Mouse (Mus musculus) megakaryocyte, adult 5-6 weeks (primary cell): ENCODE data around the gene Tle1. TPM values are rescaled to one million over a fixed set of nuclear protein-coding genes. Genes with fewer than 3 reads are reported as not detected.

Source experiments
- ATAC-seq: 2 replicates; pipeline ENCODE4 v1.8.0; 2016; ENCODE audit warnings: mild to moderate bottlenecking, inconsistent platforms; ENCODE audit not compliant: poor library complexity, severe bottlenecking
- total RNA-seq, 2 experiments: library from RNA; stranded (forward) in 1 of 2; stranded (reverse) in 1 of 2; fragments of 153-499, 151-499 nt in 1 of 2; fragments of 221-1000, 200-1000 nt in 1 of 2; gene quantifications; 2 replicates each; pipeline versions ENCODE4 v1.2.3 to v1.2.4; 2015 to 2017

The Tle1 gene
- total RNA-seq (2015) (14.9 and 16.0 TPM in 2 replicates), total RNA-seq (2017) (15.9 and 28.9 TPM in 2 replicates)

- peak; percentile 77 for ATAC-seq
Observed at GRCm38 (mm10) chr4:72200559-72201409, at the start of gene Tle1. Gene Tle1 (minus strand): TSS chr4:72200919.

DNA sequence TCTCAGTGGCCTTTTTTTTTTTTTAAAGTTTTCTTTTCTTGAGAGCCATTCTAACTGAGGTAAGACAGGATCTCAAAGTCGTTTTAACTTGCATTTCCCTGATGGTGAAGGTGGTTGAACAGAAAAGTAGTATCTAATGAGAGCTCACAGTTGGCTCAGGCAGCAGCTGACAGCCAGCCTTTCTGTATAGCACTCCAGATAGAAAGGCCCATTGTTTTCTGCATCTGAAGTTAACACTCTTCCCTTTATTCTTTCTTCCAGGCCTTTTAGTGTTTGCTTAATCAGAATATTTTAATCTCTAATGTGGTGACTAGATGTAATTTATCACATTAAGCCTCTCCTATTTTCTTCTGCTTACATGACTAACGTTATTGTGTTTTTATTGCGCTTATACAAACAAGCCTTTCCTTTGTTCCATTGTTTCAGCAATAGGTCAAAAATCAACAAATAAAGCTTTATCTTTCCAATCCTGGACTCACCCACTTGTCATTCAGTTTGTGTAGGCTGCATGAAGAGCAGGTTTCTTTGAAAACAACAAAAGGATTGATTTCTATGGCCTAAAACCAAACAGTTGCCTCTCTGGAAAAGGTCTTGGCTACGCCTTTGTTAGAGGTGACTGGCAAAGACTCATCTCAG, 33.0 kb upstream of the Tle1 start:
- ATAC-seq: no peak

- ATAC-seq: peak; percentile 52
Observed at GRCm38 (mm10) chr4:72232206-72232605, 31.5 kb upstream of the Tle1 start.

DNA sequence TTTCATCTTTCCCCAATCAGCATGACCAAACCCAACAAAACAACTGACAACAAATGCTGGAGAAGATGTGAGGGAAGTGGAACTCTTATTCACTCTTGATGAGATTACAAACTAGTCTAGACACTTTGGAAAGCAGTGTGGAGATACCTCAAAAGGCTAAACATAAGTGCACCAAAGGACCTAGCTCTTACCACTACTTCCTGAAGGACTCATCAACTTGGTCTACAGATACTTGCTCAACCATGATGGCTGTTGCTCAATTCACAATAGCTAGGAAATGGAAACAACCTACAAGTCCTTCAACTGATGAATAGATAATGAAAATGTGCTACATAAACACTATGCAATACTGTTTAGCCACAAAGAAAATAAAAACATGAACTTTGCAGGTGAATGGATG, 30.1 kb upstream of the Tle1 start:
- peak; percentile 91 for ATAC-seq

DNA sequence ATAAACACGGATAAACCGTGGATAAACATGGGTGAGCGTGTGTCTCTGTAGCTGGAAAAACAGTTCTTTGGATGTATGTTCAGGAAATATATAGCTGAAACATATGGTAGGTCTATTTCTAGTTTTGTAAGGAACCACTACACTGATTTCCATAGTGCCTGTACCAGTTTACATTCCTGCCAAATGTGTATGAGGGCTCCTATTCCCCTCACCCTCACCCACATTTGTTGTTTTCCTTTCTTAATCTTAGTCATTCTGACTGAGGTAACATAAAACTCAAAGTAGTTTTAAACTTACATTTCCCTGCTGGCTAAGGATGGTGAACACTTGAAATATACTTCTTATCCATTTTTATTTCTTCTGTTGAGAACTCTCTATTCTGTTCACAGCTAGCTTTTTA, 20.9 kb upstream of the Tle1 start:
- ATAC-seq: no peak

- ATAC-seq: no peak
Observed at GRCm38 (mm10) chr4:72204420-72205045, 3.8 kb upstream of the Tle1 start.

DNA sequence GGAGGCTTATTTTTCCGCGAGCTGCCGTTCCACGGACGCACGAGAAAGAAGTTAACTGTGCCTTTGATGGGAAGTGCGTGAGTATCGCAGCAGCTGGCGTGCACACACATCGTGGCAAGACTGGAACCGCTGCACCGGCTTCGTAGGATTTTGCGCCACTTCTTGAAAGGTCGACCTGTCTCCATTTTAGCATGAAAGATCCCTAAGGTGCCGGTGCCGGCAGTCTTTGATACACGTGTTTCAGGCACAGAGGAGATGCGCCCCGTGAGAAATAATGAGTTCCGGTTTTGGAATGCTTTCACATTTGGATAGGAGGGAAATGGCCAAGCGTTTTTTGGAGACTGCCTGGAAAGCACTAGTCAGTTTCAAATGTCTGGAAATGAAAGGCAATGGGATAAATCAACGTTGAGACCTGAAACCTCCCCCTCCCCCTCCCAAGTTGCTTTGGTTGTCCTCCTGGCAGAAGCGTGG, 837 bp upstream of the Tle1 start:
- ATAC-seq: peak; percentile 2

DNA sequence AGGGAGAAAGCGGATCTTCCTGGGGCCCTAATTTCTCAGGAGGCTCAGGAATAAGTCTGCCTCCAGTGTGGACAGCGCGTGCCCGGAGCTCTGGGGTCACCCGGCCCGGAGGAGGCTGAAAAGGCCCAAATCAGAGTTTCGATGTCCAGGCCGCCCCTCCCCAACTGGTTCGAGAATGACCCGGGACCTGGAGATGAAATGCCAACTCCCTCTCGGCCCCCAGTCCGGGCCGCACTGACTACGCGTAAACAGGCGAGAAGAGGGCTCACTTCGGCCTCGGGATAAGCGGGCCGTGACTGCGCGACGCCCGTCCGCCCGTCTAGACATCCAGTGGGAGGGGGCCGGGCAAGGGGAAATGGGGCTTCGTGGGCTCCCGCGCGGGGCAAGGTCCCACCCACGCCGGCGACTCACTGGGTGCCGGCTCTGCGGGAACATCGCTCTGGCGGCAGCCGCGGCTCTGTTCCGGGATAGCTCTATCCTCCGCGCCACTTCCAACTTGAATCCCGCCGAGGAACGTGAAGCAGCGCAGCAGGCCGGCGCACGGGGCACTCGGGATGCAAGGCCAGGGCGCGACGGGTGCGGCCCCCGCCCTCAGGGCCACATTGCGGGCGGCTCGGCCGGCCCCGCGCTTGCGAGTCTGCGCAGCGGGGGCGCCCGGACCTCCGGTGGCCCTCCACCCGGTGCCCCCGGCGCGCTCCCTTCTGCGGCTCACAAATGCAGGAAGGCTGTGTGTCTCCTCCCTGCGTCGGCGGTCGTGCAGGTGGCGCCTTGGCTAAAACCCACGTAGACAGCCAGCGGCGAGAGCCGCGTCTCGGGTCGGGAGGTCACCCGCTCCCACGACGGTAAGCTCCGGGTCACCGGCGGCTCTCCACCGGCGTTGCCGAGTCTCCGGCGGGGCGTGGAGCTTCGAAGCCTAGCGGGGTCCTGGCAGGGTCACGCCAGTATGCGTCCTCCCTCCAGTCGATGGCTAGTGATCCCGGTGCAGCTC, 854 bp downstream of the Tle1 start:
- ATAC-seq: no peak

DNA sequence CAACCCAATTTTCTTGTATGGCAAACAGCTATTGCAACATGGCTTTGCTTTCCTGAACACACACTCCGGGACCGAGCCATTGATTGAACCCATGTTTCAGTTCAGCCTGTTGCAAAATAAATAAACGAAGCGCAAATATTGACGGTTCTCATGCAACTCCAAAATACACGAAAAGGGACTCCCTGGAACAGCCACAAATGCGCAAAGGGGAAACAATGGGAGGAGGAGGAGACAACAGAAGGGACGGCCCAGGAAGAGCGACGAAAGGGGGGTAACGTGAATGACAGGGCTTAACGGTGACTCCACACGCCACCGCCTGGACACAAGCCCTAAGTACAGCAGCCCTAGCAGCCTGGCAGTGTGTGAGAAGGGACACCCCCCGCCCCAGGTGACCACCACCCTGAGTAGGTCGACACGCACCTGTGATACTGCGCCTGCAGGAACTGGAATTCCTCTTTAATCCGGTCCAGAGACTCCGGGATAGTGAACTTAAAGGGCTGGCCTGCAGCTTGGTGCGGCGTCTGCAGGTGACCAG, 1.8 kb downstream of the Tle1 start:
- ATAC-seq: peak; percentile 58

GRCm38 (mm10) chr4:72197888-72198605, 2.7 kb downstream of the Tle1 start:
- ATAC-seq: no peak

DNA sequence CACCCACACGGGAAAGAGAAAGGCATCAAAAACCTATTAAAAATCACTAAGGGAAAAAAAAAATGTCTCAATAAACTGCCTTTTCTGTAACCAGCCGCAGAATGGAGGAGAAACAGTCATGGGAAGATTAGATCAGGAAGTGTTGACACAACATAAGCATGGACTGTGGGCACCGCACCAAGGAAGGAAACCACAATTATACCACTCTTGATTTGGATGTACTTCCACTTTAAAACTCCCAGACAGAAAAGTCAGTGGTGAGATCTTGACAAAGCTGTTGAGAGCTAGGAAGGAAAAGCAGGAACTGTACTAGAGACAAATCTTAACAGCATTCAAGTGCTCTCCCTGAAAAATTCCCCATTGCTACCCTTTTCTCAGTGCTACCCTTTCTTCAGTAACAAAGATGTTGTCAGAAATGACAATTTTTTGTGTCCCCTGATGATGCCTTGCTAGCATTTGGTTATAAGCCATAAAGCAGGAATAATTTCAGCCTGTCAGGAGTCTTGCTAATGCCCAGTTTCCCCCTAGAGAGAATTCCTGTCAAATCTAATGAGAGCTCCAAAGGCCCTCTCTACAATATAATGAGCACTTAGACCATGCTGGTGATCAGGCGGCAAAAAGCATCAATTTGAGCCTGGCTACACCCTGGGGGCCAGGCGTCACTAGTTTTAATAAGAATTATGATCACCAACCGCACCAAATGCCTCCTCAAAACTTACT, 5.4 kb downstream of the Tle1 start:
- peak; percentile 54 for ATAC-seq

DNA sequence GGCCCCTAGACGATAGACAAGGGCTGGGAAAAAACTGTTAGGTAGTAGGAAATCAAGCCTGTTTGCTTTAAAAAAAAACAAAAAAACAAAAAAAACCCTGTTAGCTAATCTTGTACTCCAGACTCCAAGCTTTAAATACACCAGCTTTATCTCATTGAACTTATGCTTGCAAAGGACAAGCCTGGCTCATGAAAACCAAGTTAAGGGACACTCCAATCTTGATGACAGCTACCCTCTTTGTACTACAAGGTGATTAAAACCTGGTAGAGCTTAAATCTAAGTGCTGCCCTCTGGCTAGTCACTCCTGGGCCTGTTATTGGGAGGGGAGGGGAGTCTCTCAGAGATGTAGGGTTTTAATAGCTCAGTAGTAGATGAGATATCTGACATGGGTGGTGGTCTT, 7.4 kb downstream of the Tle1 start:
- no peak for ATAC-seq

DNA sequence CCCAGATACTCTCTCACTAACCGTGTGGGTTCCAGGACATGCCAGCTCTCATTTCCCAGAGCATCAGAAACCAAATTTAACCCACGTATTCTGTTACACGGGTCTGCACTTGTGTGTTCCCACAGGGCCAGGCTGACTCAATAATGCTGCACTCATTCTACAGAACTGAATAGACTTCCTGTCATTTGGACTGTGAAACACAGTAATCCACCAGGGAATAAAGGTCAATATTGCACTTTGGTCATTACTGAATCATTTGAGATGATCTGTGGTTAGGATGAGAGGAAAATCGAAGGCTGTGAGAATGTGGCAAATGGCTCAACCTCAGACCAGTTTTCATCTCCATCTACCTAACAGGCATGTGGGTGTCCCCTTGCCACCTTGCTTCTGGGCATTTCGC, 16.2 kb downstream of the Tle1 start:
- ATAC-seq: no peak

- ATAC-seq: no peak
Observed at GRCm38 (mm10) chr4:72182343-72182988, 18.3 kb downstream of the Tle1 start.

GRCm38 (mm10) chr4:72175943-72176342, 24.8 kb downstream of the Tle1 start:
- no peak for ATAC-seq

DNA sequence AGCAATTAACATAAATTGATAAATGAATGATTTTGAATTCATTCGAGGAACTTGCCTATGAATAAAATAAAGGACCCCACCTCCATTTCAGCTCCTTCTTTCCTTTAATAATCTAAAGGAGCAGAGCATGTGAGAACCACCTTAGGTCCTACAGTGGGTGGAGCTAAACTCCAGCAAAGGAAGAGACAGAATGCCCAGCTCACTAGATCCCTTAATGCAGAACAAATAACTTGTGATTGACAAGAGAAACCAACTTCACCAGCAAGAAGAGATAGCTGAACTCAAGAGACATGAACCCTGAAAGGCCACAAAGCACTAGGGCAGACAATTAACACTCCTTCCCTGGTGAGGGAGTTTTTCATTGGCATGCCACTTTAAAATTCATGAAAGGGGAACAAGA, 32.5 kb downstream of the Tle1 start:
- ATAC-seq: no peak

- no peak for ATAC-seq
Observed at GRCm38 (mm10) chr4:72167761-72168229, 32.9 kb downstream of the Tle1 start.

GRCm38 (mm10) chr4:72167171-72167570, 33.5 kb downstream of the Tle1 start:
- no peak for ATAC-seq
